Mouse (Mus musculus): Measurements from ENCODE around the gene Thtpa.

Gene Thtpa

DNA sequence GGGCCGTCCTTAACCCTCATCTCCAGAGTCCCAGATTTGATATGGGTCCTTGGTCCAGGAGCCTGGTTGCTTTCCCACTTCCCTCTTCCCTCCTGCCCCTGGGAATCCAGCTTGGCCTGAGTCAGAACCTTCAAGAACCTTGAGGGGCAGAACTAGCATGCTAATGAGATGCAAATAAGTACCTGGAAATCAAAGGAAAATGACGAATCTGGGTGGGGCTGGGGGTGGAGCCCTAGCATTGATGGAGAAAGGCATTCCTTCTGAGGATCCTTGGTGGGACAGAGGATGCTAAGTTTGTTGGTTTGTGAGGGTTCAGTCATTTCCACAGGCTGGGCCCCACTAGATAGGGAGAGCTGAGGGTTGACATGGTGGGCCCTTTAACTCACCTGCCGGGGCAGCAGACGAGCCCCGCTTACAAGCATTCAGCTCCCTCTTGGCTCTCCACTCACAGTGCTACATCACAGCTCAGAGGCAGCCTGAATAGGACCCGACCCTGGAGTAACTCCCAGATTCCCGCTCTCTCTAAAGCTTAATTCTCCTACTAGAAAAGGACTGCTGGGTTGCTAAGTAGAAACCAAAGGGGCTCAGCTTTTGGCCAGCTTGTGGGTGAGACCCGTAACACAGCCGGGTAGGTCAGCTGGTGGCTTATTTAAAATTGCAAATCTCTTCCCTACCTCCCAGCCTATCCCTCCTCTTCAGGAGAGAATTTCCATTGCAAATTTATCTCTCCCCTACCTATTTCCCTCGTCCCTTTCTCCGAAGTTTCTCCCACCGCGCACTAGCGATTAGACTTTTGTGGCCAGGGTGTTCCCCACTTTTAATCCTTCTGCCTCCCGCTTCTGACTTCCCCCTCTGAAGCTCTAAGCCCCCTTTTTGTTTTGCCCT lies 16.9 kb upstream of the Thtpa start:
- no peak for DNase-seq (ENCODE audit: low spot score in 2 of 2)

DNA sequence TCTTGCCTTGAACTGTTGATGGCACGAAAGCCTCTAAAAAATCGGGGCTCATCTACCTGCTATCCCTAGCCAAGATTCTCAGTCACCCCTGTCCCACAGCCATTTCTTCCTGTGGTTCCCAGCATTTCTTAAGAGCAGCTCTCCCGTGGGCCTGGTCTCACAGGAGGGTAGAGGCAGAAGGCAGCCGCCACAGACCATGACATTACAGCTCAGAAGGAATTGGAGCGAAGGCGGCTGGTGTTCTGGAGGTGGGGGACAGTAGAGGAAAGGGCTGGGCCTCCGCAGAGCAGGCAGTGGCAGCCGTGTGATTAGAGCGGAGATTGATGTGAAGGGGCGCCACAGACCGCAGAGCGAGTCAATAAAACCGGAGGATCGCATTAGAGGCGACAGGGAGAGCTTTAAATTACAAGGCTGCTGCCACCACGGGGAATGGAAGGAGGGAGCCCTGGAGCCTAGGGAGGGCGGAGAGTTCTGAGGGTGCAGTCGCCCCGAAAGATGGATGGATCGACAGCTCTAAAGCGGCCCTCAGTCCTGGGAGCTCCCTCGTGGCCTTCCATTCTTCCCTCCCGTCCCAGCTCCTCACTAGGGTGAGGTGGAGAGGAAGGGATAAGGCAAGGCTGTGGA lies 16.1 kb upstream of the Thtpa start:
- no peak for DNase-seq (ENCODE audit: low spot score in 2 of 2)

DNA sequence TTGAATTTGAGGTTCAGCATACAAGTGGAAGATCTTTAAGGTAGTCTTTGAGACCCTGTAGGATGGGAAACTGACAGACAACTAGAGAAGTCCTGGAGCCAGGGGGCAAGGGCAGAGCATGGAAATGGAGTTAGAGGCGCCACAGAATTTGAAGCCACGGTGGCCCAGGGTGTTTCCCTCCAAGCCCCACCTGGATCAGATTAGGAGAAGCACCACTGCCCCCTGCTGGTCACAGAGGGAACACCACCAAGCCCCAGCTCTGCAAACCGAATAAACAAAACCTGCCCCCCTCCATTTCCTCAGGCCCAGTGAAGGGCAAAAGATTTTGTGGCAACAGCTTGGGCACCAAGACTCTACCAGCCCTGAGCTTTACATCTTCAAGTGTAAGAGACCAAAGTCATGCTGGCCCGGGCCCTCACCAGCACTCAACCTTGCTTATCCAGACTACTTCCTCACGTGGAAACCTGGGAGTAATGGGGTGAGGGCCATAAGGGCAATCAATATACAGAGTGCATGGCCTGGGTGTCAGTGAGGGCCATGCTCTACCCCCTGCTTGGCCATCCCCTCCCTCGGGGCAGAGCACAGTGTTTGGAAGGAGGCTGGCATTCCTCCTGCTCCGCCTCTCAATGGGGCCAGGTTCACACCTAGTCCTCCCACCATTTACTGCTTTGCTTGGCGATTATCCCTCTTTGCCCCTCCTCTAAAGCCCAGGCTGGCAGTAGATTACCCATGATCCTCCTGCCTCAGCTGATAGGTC lies 15.2 kb upstream of the Thtpa start:
- DNase-seq (ENCODE audit: low spot score in 2 of 2): peak in 1 of 2 experiments; percentile 50

DNA sequence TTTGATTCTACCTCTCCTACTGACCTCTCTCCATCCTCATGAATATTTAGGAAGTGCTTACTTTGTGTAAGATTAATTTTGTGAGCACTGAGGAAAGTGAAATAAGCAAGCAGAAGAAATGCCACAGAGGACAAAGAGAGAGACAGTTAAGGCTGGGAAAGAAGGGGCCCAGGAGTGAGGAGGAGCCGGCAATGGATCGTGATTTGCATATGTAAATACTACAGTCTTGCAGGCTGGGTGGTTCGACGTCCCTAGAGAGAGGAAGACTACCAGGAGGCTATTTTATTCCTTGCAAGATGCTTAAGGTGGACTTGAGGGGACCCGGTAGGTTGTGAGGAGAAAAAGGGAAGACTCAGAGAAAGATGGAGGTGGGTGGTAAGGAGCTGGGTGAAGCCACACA lies 13.5 kb upstream of the Thtpa start:
- no peak for DNase-seq (ENCODE audit: low spot score in 2 of 2)

DNA sequence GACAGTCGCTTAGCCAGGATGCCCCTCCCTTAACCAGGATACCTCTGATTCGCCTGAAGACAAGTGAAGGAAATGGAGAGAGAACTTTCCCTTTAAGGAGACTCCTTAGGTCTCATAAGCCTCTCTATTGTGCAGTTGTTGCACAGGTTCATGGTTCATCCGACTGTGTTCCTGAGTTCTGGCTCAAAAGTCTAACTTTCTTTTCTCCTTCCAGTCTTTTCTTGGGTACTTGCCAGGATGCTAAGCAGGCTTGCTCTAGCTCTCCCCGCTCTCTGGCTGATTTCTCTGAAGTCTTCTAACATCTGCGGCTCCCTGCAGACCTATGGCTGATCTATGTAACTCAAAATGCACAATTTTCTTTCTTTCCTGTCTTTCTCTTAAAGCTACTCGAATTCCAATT lies 11.1 kb upstream of the Thtpa start:
- DNase-seq (ENCODE audit: low spot score in 2 of 2): no peak

DNA sequence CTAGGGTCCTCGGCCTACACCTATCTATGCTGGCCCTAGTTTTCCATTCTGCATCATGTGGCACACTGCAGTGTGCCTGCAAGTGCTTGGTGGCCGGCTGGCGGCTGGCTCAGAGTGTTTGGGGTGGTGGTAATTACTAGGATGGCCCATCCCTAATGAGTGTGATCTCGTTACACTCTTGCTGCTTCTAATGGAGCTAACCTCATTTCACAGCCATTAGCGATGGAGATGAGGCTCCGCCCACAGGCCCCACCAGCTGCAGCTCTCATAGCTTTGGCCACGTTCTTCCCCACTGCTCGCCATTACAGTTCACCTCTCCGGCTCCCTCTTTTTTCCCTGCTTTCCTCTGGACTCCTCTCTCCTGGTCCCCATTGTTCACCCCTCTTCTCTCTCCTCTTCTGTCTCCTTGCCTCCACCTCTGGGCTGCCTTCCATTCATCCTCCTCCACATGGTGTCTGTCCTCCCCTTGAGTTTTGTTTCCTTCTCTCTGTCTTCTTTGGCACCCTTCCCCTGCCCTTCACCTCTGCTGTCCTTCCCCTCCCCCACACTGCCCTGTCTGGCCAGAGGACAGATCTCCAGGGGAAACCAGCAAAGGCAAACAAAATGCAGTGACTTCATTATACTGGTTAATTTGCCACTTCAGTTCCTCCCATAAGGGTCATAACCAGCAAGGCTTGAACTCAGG lies 9.1 kb upstream of the Thtpa start:
- DNase-seq (ENCODE audit: low spot score in 2 of 2): no peak

DNA sequence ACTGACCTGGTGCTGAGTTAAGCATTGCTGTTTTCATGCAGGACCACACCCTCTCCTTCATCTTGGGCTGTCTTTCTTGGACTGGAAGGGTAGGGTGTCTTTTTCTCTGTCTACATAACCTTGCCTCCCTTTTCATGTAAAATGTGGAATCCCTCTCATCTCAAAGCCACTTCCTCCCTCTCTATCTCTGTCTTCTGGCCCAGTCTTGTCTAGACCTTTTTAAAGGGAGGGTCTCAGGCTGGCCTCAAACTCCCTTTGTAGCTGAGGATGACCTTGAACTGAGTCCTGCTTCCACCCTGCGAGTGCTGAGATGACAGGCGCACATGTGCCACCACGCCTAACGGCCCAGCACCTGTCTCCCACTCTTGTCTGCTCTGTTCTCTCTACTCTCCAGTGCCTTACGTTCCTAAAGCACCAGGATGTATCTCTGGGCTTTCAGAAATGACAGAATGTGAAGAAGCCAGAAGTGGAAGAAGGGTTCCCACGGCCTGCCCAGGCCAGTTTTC lies 8.5 kb upstream of the Thtpa start:
- DNase-seq (ENCODE audit: low spot score in 2 of 2): no peak

DNA sequence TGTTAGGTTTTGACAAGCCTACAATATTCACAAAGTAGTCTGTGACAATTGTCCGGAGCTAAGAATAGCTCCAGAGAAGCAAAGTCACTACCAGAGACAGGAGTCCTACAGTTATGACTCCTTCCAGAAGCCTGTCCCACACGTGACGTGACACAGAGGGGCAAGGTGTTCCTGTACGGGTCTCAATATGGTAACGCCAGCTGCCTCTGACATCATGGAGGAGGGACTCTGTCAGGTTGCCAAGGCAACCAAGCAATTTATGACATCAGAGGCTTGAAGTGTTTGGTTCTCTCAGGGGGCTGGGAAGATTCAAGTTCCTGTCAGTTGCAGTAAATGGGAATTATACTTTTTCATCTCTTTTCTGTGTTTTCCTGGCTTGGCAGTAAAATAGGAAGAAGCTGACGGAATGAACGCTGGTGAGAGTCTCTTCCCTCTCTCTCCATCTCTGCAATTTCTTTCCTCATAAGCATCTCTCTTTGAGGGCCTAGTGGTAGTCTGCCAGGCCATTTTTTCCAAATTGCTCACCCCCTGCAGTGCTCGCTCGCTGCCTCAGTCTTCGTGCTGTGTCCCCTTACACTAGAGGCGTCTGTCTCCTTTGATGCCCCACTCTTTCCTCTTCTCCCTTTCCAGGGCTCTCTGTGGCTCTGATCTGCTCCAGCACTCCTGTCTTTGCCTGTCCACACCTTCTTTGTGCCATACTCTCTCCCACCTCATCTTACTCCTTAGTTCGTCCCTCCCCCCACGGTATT lies 5.2 kb upstream of the Thtpa start:
- DNase-seq (ENCODE audit: low spot score in 2 of 2): no peak

DNA sequence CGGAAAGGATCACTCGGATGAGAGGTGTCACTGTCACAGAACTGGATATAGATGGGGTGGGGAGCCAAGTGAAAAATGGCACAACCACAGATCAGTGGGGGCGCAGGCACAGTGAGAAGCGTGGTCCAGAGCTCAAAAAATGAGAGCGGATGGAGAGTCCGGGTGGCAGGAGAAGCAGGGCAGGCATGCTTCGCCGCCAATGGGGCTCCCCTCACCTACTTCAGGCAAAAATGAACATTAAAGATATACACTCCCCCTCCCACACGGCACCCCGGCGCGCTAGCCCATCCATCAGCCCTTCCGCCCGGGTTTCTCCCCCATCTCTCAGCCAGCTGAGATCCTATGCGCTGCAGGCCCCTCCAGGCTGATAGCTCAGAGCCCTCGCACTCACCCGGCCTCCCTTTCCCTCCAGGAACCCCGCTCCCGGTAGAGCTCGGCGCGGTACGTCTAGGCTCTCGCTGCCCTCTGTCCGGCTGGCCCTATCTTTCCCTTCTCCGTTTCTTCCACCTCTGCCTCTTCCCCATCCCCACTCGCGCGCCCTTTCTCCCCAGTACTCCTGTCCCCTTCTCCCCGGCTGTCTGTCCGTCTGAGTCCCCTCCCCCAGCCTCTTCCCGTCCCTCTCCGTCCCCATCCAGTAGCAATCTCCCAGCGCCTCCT lies 3.2 kb upstream of the Thtpa start:
- peak in 1 of 2 experiments; percentile 20 for DNase-seq (ENCODE audit: low spot score in 2 of 2)

DNA sequence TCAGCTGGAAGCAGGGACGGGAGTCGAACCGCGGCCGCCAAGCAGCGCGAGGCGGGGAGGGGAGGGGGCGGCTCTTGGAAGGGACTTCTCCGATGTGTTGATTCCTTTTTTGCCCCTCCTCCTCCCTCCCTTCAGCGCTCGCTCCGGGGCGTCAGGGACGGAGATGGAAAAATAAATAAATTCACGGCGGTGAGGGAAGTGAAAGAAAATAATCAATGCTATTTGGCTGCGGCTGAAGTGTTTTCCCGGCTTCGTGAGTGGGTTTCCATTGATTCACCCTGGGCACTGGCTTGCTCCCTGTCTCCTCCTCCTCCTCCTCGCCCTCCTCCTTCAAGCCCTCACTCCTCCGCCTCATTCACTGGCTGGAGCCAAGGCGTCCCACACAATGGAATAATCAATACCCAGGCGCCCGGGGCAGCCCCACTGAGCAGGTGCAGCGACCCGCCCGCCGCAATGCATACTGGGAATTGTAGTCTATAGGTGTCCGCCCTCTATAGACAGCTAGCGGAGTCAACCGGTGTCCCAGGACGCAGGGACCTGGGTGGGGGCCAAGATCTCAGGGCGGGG lies 2.5 kb upstream of the Thtpa start, which contains the start of gene Zfhx2:
TSS of gene Zfhx2 (minus strand) at position 314 of the 567 bp plus-strand sequence.
- DNase-seq (ENCODE audit: low spot score in 2 of 2): peak; percentile 79 to 90

DNA sequence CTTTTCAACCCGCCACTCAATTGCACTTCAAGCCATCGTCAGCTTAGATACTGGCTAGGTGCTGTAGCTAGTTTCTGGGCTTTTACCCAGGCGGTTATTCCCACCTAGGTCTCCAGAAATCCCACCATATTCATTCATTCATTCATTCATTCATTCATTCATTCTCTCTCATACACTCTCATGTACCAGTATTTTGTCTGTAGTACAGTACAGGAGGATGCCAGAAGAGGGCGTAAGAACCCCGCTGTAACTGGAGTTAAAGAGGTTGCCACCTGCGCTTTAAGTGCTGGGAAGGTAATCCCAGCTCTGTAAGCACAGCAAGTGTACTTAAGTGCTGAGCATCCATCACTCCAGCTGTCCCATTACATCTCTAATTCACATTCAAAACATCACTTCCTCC lies 657 bp upstream of the Thtpa start:
- DNase-seq (ENCODE audit: low spot score in 2 of 2): no peak

DNA sequence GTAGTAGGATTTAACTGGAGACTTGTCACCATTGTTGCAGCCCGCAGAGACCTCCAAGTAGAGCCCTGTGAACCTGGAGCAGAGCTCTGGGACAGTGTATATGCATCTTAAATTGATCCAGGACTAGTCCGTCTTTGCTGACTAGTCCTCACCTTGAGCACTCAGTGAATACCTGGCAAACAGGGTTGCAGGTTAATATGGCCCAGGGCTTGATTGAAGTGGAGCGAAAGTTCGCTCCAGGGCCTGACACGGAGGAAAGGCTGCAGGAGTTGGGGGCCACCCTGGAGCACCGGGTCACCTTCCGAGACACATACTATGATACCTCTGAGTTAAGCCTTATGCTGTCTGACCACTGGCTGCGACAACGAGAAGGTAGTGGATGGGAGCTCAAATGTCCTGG lies 679 bp downstream of the Thtpa start:
- peak in 1 of 2 experiments; percentile 38 for DNase-seq (ENCODE audit: low spot score in 2 of 2)

DNA sequence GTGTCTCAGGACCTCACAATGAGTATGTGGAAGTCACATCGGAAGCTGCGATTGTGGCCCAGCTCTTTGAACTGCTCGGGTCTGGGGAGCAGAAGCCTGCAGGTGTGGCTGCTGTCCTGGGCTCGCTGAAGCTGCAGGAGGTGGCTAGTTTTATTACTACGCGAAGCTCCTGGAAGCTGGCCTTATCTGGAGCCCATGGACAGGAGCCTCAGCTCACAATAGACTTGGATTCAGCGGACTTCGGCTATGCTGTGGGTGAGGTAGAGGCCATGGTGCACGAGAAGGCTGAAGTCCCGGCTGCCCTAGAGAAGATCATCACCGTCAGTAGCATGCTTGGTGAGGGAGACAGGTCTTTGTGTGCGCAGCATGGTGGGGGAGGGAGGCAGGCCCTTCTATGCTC lies 1.1 kb downstream of the Thtpa start:
- peak in 1 of 2 experiments; percentile 16 for DNase-seq (ENCODE audit: low spot score in 2 of 2)

DNA sequence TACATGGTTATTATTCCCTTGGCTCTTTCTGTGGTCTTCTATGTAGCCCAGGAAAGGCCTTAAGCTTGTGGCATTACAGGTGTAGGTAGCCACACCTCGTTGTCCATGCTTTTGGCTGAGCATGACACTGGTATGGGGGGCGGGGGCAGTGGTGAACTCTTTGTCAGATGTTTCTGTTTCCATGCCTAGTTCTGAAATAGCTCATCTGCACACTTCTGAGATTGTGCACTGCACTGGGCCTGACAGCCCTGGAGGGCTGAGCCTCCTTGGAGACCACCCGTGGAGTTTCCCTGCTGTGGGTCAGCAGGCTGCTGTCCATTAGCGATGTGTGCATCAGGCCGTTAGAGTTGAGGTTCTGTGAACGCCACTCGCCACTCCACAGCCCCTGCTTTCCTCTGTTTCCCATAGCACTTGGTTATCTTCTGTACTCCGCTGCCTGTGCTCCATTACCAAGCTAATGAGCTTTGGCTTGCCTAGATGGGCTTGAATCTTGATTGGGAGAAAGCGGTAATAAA lies 2.0 kb downstream of the Thtpa start:
- no peak for DNase-seq (ENCODE audit: low spot score in 2 of 2)

DNA sequence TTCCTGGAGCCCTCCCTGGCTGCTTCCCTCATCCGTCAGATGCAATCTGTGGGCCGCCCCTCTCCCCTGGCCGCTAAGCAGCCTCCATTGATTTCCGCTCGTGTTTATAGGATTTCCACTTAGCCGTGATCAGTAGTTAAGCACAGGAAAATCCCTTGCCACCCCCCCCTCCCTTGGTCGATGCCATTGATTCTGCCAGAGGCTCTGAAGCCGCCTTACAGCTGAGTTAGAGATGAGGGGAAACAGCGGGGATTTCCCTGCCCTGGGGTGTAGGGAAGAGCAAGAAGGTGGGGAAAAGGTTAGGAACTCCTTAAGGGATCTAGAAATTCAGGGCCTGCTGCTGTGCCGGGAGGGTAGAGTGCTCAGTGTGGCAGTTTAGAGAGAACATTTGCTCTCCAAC lies 3.1 kb downstream of the Thtpa start:
- DNase-seq (ENCODE audit: low spot score in 2 of 2): no peak

DNA sequence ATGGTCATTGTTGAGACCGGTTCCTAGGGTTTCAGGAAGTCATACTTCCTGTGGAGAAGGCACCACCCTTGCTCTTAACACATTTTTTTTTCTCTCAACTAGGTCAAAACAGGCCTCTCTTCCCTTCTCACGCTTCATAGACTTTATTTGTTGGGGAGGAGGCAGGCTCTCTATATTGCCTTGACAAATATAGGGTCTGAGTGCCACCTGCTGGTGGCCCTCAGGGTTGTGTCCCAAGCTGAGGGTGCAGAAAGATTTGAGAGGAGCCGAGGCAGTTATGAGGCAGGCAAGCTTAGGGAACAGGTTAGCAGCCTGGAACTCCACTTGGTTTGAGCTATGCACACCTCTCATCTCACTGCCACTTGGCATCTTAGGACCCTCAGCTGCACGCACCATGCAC lies 3.5 kb downstream of the Thtpa start:
- DNase-seq (ENCODE audit: low spot score in 2 of 2): no peak

DNA sequence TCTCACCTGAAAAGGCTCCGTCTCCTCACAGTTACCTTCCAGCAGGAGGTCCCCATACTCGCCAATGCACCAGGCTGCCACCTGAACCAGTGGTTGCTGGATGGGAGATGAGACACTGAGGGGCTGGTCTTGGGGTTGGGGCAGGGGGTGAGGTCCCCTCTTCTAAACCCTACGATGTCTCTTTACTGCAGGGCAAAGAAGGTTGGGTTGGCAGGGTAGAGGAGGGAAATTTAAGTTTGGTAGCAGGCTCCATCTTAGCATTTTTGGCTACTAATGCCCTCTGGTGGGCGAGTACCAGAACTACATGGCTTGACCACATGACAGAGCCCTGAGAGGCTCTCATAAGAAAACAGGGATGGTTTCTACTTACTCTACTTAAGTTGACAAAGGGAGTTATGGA lies 7.0 kb downstream of the Thtpa start:
- no peak for DNase-seq (ENCODE audit: low spot score in 2 of 2)

DNA sequence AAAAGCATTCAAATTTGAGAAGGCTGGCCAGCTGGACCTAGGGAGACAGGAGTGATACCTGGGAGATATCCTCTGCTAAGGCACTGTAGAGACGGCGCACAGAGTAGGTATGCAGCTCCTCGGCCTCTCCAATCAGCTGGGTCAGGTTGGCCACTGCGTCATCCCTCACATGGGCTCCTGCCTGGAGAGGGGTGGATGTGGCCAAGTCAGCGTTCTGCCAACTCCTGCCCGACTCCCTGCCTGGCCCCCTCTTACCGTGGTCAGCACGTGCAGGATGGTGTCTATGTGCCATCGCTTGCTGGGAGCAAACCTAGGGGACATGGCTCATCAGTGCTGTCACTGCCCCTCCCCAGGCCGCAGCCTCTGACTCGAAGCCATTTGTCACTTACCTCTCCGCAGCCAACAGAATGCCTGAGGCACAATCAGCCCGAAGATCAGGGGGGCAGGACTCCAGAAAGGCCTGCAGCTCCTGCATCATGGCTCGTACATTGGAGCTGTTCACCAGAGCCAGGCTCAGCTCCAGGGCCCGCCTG lies 7.7 kb downstream of the Thtpa start:
- no peak for DNase-seq (ENCODE audit: low spot score in 2 of 2)

DNA sequence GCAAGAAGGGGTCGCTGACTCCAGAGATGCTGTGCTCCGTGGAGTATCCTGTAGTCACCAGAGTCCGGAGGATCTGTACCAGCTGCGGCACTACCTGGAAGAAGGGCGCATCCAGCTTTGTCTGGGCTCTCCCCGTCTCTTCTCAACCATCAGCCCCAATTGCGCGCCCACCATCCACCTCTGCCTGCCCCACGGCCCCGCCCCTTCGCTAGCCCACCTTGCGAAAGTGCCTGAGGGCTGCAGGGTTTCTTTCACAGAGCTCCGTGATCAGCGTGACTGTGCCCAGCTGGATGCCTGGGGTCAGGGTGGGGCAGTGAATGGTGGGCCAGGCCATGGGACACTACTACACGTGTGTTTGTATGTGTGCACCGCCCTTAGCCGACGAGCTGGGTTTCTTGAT lies 9.8 kb downstream of the Thtpa start:
- DNase-seq (ENCODE audit: low spot score in 2 of 2): no peak

DNA sequence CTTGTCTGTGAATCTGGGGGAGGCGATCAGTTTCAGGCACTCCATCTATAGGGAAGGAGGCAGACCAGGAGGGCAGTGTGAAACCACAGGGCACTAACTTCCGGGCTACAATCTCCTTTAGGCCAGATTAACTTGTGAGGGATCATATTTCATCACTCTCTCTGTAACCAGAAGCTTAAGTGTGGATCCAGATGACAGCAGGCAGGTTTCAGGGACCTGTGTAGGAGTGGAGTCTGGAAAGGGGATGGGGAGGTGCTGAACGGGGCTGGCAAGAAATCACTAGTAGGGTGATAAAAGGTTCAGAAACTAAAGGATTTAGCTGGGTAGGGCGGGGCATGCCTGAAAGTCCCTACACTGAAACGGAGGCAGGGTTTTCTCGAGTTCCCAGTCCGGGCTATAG lies 10.8 kb downstream of the Thtpa start:
- DNase-seq (ENCODE audit: low spot score in 2 of 2): no peak

Measured in urinary bladder, adult 18-20 months (tissue).